Mouse (Mus musculus) splenic B cell, adult 2 months (primary cell): Measurements from ENCODE around the gene Vps52.
"Not testable (repeated sequence)": the region's sequence is repeated elsewhere in the genome, so short reads cannot be mapped to it uniquely, and the experiment has no call there.

Experiments used
- DNase-seq: peaks from one replicate; pipeline ENCODE4 v3.0.0-alpha.2; 2011; ENCODE audit warnings: low read depth, low spot score
- H3K27me3 ChIP-seq: 2 replicates; pipeline ENCODE4 v1.6.1; 2012; ENCODE audit warnings: mild to moderate bottlenecking, low read length, moderate library complexity, mixed read lengths; ENCODE audit not compliant: control insufficient read depth, poor library complexity, insufficient read depth, severe bottlenecking
- H3K36me3 ChIP-seq: 2 replicates; pipeline ENCODE4 v1.6.1; 2012; ENCODE audit warnings: mild to moderate bottlenecking, low read length, moderate library complexity, mixed read lengths; ENCODE audit not compliant: control insufficient read depth, poor library complexity, insufficient read depth, severe bottlenecking

Vps52 gene

GRCm38 (mm10) chr17:33981192-33981909, 25.7 kb downstream of the Vps52 start:
- H3K36me3 ChIP-seq, H3K27me3 ChIP-seq: not testable (repeated sequence)
- DNase-seq = peak; percentile 97

- H3K27me3 ChIP-seq, H3K36me3 ChIP-seq: not testable (repeated sequence)
- DNase-seq = peak; percentile 82
These were observed 26.5 kb downstream of the Vps52 start for GRCm38 (mm10) chr17:33982136-33982535.

- H3K27me3 ChIP-seq = no peaks in the 10 kb centered on the region
- peak; percentile 90 for DNase-seq
- H3K36me3 ChIP-seq = peaks cover 13% of the 10 kb centered on the region
These were observed 36.4 kb downstream of the Vps52 start for GRCm38 (mm10) chr17:33991788-33992664.

GRCm38 (mm10) chr17:33994959-33995358, 39.3 kb downstream of the Vps52 start:
- H3K27me3 ChIP-seq = no peaks in the 10 kb centered on the region
- DNase-seq = no peak
- peaks cover 31% of the 10 kb centered on the region for H3K36me3 ChIP-seq

- H3K36me3 ChIP-seq = peaks cover 31% of the 10 kb centered on the region
- DNase-seq = no peak
- H3K27me3 ChIP-seq = no peaks in the 10 kb centered on the region
These were observed 40.0 kb downstream of the Vps52 start for GRCm38 (mm10) chr17:33995651-33996050.

GRCm38 (mm10) chr17:33997025-33997424, 41.4 kb downstream of the Vps52 start:
- H3K27me3 ChIP-seq, DNase-seq: not testable (repeated sequence)
- peaks cover 31% of the 10 kb centered on the region for H3K36me3 ChIP-seq

- H3K36me3 ChIP-seq = peaks cover 31% of the 10 kb centered on the region
- DNase-seq = peak; percentile 59
- H3K27me3 ChIP-seq = not testable (repeated sequence)
These were observed 43.1 kb downstream of the Vps52 start for GRCm38 (mm10) chr17:33998697-33999096.

GRCm38 (mm10) chr17:33999341-34000149, 43.9 kb downstream of the Vps52 start:
- Histone ChIP-seq H3K27me3 (no peaks in the 10 kb centered on the region), H3K36me3 (peaks cover 31% of the 10 kb centered on the region)
- peak; percentile 48 for DNase-seq

- DNase-seq = peak; percentile 100
- H3K27me3 ChIP-seq = no peaks in the 10 kb centered on the region
- H3K36me3 ChIP-seq = peaks cover 31% of the 10 kb centered on the region
These were observed 44.5 kb downstream of the Vps52 start, which contains the start of gene H2-K1 for GRCm38 (mm10) chr17:34000150-34000537. Gene H2-K1, minus strand, starts transcription at chr17:34000347.

- not testable (repeated sequence) for DNase-seq, H3K27me3 ChIP-seq
- H3K36me3 ChIP-seq = peaks cover 28% of the 10 kb centered on the region
These were observed 45.2 kb downstream of the Vps52 start for GRCm38 (mm10) chr17:34000796-34001195.

GRCm38 (mm10) chr17:34003426-34003825, 47.8 kb downstream of the Vps52 start:
- peak; percentile 73 for DNase-seq
- Histone ChIP-seq H3K36me3 (peaks cover 9% of the 10 kb centered on the region), H3K27me3 (no peaks in the 10 kb centered on the region; the same call in 1 of the 2 replicates)

- Histone ChIP-seq H3K36me3 (no peaks in the 10 kb centered on the region), H3K27me3 (no peaks in the 10 kb centered on the region; the same call in 1 of the 2 replicates)
- no peak for DNase-seq
These were observed 51.0 kb downstream of the Vps52 start for GRCm38 (mm10) chr17:34006570-34006969.

- no peak for DNase-seq
- H3K27me3 ChIP-seq = no peaks in the 10 kb centered on the region; the same call in 1 of the 2 replicates
- no peaks in the 10 kb centered on the region for H3K36me3 ChIP-seq
These were observed 54.5 kb downstream of the Vps52 start for GRCm38 (mm10) chr17:34010156-34010555.

- no peak for DNase-seq
- Histone ChIP-seq H3K27me3 (no peaks in the 10 kb centered on the region), H3K36me3 (no peaks in the 10 kb centered on the region)
These were observed 57.8 kb downstream of the Vps52 start for GRCm38 (mm10) chr17:34013436-34013835.
